8 mouse cellular contexts compared by ENCODE assay signal in genomic region chr11:5314796-5315195, GRCm38 (mm10). TPM values are rescaled to one million over a fixed set of nuclear protein-coding genes. Genes with fewer than 3 reads are reported as not detected.
DNase-seq lines count a peak whose midpoint lies in the region; ATAC-seq and TF ChIP-seq lines count a peak whose summit lies in the region.

No protein-coding gene starts in this region.

- H3K27me3 ChIP-seq in heart, embryonic 12.5 days (replicated peaks), result no peaks in the 10 kb centered on the region
- H3K27me3 ChIP-seq in forebrain, embryonic 13.5 days, result no peaks in the 10 kb centered on the region
- H3K27me3 ChIP-seq in lung, postnatal 0 days (replicated peaks; ENCODE audit: insufficient read depth, low read length), result no peaks in the 10 kb centered on the region

- no peak for ATAC-seq in heart, embryonic 12.5 days (ENCODE audit: insufficient number of reproducible peaks, low FRiP score)
- ATAC-seq in forebrain, embryonic 13.5 days, result peak; percentile 13; the same call in 1 of the 2 replicates
- no peak for ATAC-seq in lung, postnatal 0 days
- ATAC-seq in megakaryocyte progenitor cell, adult 5-6 weeks (replicated peaks; ENCODE audit: poor library complexity), result no peak

- H3K27ac ChIP-seq in heart, embryonic 12.5 days (ENCODE audit: poor library complexity, severe bottlenecking), result 0 out of 2 replicates have a peak overlapping the region, but pooled peaks have one; percentile 27
- peak overlapping the region; percentile 84 for H3K27ac ChIP-seq in forebrain, embryonic 13.5 days
- no peak overlapping the region for H3K27ac ChIP-seq in lung, postnatal 0 days (ENCODE audit: low read length)

- no peak for TF ChIP-seq EP300 in lung, postnatal 0 days (IDR thresholded peaks at IDR 0.05)

- no peaks in the 10 kb centered on the region for H3K36me3 ChIP-seq in heart, embryonic 12.5 days
- no peaks in the 10 kb centered on the region for H3K36me3 ChIP-seq in forebrain, embryonic 13.5 days (ENCODE audit: poor library complexity, severe bottlenecking)
- no peaks in the 10 kb centered on the region for H3K36me3 ChIP-seq in lung, postnatal 0 days (ENCODE audit: insufficient read depth, low read length)

- TF ChIP-seq CTCF in lung, postnatal 0 days (IDR thresholded peaks at IDR 0.05), result no peak

- H3K9me3 ChIP-seq in heart, embryonic 12.5 days (replicated peaks), result no peaks in the 10 kb centered on the region
- no peaks in the 10 kb centered on the region for H3K9me3 ChIP-seq in forebrain, embryonic 13.5 days (replicated peaks)
- no peaks in the 10 kb centered on the region for H3K9me3 ChIP-seq in lung, postnatal 0 days (ENCODE audit: low read length)

- no peak overlapping the region for H3K4me3 ChIP-seq in heart, embryonic 12.5 days
- no peak overlapping the region for H3K4me3 ChIP-seq in forebrain, embryonic 13.5 days
- H3K4me3 ChIP-seq in lung, postnatal 0 days (ENCODE audit: low read depth, low read length), result no peak overlapping the region

- H3K9ac ChIP-seq in heart, embryonic 12.5 days, result no peak overlapping the region
- no peak overlapping the region for H3K9ac ChIP-seq in forebrain, embryonic 13.5 days
- no peak overlapping the region for H3K9ac ChIP-seq in lung, postnatal 0 days (replicated peaks; ENCODE audit: low read depth)

- H3K4me1 ChIP-seq in heart, embryonic 12.5 days (replicated peaks), result peaks cover 43% of the 10 kb centered on the region
- peaks cover 50% of the 10 kb centered on the region for H3K4me1 ChIP-seq in forebrain, embryonic 13.5 days
- peaks cover 4% of the 10 kb centered on the region; the same call in 1 of the 2 replicates for H3K4me1 ChIP-seq in lung, postnatal 0 days (ENCODE audit: insufficient read depth, low read depth, low read length)

- no peak overlapping the region for H3K4me2 ChIP-seq in heart, embryonic 12.5 days
- no peak overlapping the region for H3K4me2 ChIP-seq in forebrain, embryonic 13.5 days
- H3K4me2 ChIP-seq in lung, postnatal 0 days (replicated peaks; ENCODE audit: low read depth, low read length), result no peak overlapping the region

- DNase-seq in heart, adult 8-10 months (ENCODE audit: low spot score), result no peak
- peak; percentile 73 for DNase-seq in adrenal gland, postnatal 14 days
- DNase-seq in kidney, postnatal 25 days, result peak; percentile 82 to 83
- peak; percentile 38 for DNase-seq in lung, postnatal 0 days (ENCODE audit: low spot score)
- DNase-seq in skeletal muscle tissue, adult 2 months (ENCODE audit: low read depth, low spot score), result peak; percentile 11

RNA-seq across cellular contexts. Expression of gene Kremen1, which starts 53.4 kb away (rescaled TPM):
- 40.1 and 42.0 TPM in 2 replicates for polyA plus RNA-seq in heart, embryonic 12.5 days (2016; fragmentation: Nextera tagmentation; extraction: Ambion mirVana)
- total RNA-seq in heart, adult 8-10 months (2022), result 100 to 1,000 TPM in 2 of 4 experiments, 10 to 100 TPM in 2; 86.5 to 107 (median 100) TPM
- total RNA-seq in adrenal gland, postnatal 14 days (2021), result 17.2 and 19.8 TPM in 2 replicates
- polyA plus RNA-seq in forebrain, embryonic 13.5 days (2015; fragmentation: Nextera tagmentation; extraction: Ambion mirVana), result 6.6 and 7.2 TPM in 2 replicates
- 13.3 and 14.7 TPM in 2 replicates for polyA plus RNA-seq in lung, postnatal 0 days (2015; fragmentation: Nextera tagmentation; extraction: Ambion mirVana)
- total RNA-seq in megakaryocyte progenitor cell, adult 5-6 weeks (2015), result 2.0 and 3.2 TPM in 2 replicates
- total RNA-seq in megakaryocyte progenitor cell, adult 5-6 weeks (2017), result 1.9 and 2.1 TPM in 2 replicates
